Mouse (Mus musculus) CH12F3 (cell line): ENCODE measurements around the gene Sh2d3c.

Experiments used
- in situ Hi-C: fragments of 300-500 bp; cut with MboI; formaldehyde crosslinking; loops from 2 replicates; pipeline ENCODE4 v1.14.3; 2020; ENCODE audit warnings: low sequenced_read_pairs

The Sh2d3c gene

GRCm38 (mm10) chr2:32694691-32695090 lies 26.2 kb upstream of the Sh2d3c start:
- in situ Hi-C loops, result no loop called here

DNA sequence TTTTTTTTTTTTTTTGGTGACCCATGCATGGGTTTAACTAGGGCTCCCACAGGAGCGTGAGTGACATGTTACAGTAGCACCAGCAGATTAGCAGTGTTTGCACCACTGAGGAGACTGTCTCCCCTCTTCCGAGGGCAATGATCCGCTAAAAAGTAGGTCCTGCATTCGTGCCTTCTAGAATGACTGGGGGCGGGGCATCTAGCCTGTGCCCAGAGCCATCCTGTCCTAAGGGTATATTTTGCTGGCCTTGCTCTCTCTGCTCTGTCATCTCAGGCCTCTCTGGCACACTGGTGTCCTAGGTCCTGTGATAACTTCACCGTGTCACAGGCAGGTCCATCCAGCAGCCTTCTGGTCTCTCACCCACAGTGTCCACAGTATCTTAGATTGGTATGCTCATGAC lies 21.2 kb upstream of the Sh2d3c start:
- in situ Hi-C loops, result no loop called here

GRCm38 (mm10) chr2:32700966-32701743 lies 19.7 kb upstream of the Sh2d3c start:
- in situ Hi-C loops, result no loop called here

DNA sequence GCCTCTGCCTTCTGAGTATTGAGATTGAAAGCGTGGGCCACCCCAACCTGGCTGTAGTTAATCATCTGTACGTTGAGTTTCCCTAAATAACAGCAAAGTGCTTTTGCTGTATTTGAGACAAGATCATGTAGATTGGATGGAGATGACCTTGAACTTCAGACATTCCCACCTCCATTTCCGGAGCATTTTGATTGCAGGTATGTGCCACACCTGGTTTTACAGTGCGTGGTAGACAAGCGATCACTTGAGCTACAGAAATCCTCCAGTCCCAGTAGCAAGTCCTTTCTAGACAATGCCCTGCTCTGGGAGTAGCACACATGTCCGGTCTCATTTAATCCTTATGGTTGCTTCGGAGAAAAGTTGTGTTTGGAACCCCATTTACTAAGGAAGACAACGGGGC lies 17.8 kb upstream of the Sh2d3c start:
- in situ Hi-C loops, result no loop called here

DNA sequence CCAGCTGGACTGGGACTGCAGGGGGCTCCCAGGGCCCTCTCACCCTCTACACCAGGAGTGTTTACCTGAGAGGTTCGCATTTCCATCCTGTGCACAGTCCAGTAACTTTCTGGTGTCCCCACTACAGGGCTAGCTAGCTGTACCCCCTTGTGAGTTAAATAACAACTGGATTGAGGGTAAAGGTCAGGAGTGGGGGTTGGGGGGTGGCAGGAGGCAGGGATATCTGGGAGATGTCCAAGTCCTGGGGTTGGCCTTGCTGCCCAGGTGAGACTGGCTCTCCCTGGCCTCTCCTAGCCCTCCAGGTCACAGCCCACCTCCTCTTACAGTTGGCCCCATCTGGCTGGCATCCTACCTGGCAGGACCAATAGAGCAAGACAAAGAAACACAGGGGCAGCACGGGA lies 16.8 kb upstream of the Sh2d3c start, which contains the start of gene Fpgs:
TSS of gene Fpgs (minus strand) at position 125 of the 401 bp plus-strand sequence.
- in situ Hi-C loops, result no loop called here

GRCm38 (mm10) chr2:32705018-32705417 lies 15.8 kb upstream of the Sh2d3c start:
- in situ Hi-C loops, result no loop called here

GRCm38 (mm10) chr2:32706971-32707370 lies 13.9 kb upstream of the Sh2d3c start:
- in situ Hi-C loops, result no loop called here

DNA sequence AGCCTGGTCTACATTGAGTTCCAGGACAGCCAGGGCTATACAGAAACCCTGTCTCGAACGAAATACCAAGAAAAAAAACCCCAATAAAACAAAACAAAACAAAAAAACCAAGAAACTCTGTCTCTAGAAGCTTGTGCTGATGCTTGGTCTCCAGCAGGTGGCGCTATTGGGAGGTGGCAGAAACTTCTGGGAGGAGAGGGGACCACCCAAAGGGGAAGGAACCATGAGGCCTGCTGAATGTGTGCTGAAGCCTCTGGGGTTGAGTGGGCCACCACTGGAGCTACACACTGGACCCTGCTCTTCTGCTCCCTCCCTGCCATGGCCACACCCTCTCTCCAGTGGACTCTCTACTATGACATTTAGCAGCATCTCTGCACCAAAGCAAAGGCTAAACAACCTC lies 12.2 kb upstream of the Sh2d3c start:
- in situ Hi-C loops, result no loop called here

GRCm38 (mm10) chr2:32709521-32710137 lies 11.2 kb upstream of the Sh2d3c start:
- in situ Hi-C loops, result loop anchor here (5.0 kb wide), 1 partner anchor 38 kb away; no protein-coding TSS in a partner anchor

DNA sequence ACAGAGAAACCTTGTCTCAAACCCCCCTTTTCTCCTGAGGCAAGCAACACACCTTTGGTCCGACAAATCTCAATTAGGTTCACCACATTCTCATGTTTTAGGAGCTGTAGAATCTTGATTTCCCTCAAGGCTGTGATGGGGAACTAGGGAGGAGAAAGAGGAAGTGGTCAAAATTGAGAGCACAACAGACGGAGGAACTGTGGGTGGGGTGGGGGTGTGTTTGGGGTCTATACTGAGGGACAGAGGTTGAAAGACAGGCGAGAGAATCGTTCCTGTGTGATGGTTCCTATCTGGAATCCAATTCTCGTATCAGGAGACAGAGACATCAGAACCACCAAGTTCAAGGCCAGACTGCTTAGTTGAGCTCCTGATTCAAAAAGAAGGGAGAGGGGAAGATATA lies 10.4 kb upstream of the Sh2d3c start:
- in situ Hi-C loops, result loop anchor here (5.0 kb wide), 1 partner anchor 37 kb away; no protein-coding TSS in a partner anchor

- in situ Hi-C loops, result loop anchor here (5.0 kb wide), 1 partner anchor 36 kb away; no protein-coding TSS in a partner anchor
These were observed 9.4 kb upstream of the Sh2d3c start for GRCm38 (mm10) chr2:32711301-32712056.

- in situ Hi-C loops, result loop anchor here (5.0 kb wide), 1 partner anchor 35 kb away; no protein-coding TSS in a partner anchor
These were observed 8.7 kb upstream of the Sh2d3c start for GRCm38 (mm10) chr2:32712108-32712551.

DNA sequence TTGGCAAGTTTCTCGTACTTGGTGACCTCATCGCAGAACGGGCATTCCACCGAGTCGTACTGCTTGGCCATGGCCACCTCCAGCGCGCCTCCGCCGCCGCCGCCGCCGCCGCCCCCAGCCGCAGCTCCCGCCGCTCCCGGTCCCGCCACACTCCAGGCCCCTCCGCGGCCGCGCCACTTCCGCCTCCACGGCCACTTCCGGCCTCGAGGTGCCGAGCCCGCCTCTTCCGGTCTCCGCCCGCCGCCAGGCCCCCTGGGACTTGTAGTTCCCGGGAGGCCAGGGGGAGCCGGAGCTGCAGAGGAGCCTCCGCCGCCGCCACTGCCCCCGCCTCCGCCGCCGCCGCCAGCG lies 8.3 kb upstream of the Sh2d3c start:
- in situ Hi-C loops, result loop anchor here (5.0 kb wide), 1 partner anchor 35 kb away; no protein-coding TSS in a partner anchor

DNA sequence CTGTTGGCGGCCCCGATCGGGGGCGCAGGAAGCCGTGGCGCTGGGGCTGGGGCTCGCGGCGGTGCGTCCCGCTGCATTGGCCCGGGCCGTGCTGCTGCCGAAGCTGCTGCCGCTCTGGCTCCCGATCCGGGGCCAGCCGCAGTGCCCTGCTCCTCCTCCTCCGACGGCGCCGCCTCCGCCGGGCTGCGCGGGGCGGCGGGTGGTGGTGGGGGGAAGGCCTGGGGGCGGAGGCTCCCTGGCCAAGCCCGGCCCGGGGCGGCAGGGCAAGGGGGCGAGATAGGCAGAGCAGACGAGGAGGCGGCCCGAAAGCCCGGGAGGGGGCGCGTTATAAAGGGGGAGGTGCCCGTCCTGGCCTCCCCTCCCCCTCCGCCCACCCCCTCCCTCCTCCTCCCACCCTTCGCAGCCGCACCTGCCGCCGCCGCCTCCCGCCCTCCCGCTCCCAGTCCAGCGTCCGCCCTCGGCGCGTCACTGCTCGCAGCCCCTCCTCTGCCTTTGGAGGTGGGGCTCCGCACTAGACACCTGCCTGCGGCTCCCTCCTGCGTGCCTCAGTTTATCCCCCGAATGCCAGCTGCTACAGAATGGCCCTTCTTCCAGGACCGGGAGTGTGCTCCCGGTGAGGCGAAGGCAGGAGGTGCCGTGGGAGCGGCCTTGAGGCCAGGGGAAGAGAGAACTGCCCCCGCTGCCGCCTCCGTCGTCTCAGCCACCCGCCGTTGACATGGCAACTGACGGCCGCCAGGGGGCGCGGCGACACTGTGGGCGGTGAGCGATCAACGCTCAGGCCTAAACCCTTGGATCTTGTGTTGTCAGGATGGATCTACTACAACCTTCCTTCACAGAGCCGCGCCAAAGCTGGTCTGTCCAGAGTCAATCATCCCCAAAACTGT lies 7.7 kb upstream of the Sh2d3c start, which contains the start of gene Cdk9:
TSS of gene Cdk9 (minus strand) at position 143 of the 884 bp plus-strand sequence.
- in situ Hi-C loops, result loop anchor here (5.0 kb wide), 1 partner anchor 34 kb away; no protein-coding TSS in a partner anchor

DNA sequence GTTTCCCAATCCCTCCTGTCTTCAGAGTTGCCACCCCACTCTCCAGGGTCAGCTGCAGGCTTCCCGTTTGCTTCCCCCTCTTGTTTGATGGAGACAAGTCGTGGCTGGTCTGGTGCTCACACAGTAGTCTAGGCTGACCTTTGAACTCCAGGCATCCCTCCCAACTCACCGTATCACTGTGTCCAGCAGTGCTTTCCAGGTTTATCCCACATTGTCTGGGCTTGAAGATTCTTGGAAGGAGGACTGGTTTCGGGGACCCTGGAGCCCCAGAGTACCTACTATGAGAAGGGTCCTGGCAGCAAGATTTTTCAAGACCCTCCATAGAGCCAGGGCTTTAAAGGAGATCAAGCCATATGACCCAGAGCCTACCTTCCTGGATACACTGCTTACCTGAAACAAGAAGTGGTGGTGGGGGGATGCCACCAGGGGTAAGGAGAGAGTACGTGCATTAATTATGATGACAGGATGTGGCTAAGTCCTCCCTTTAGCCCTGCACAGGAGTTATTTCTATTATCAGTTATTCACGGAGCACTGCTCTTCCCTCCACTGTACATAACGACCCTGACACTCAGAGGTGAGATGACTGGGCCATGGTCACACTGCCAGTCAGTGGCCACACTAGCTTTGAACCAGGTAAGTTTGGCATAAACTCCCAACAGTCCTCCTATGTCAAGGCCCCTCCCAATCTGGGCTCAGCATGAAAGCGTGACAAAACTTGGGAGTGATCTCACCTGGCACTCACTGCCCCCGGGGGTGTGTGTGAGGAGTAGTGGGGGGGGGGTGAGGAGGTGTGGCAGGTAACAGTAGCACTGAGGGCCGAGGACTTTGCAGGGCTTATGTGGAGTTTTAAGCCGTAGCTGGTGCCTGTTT lies 6.5 kb upstream of the Sh2d3c start:
- in situ Hi-C loops, result loop anchor here (5.0 kb wide), 1 partner anchor 33 kb away; no protein-coding TSS in a partner anchor

DNA sequence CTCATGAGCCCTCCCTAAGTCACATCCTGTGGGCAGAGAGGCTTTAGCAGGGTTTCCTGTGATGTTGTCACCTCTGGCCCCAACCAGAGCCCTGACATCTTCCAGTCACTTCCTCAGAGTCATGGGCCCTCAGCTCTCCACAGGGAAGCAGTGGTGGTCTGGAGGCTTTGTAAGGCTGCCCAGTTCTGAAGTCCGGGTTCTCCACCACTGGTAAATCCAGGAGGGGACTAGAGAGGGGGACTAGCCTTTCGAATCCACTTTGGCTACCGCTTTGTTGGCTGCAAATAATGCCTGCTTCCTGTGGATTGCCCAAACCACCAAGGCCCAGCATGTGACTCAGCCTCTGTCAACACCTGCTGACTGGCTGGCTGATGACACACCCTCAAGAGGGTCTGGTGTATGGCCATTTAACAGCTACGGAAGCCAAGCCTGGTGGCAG lies 5.8 kb upstream of the Sh2d3c start:
- in situ Hi-C loops, result loop anchor here (5.0 kb wide), 1 partner anchor 32 kb away; no protein-coding TSS in a partner anchor

GRCm38 (mm10) chr2:32718761-32719160 lies 2.1 kb upstream of the Sh2d3c start:
- in situ Hi-C loops, result no loop called here

DNA sequence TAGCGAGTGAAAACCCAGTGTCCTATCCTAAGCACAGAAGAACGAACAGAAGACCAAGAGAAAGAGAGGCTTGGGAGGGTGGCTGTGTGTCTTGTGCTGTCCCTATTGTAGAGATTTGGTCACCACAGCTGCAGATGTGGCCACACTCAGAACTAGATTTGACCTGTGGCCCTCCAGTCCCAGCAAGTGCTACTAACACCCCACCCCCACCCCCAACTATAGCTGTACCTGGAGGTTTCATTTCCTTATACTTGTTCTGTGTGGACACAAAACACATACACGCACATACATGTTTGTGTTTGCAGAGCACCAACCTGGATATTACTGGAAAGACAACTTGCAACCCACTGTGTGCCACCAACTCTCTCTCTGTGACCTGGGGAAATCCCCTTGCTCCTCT lies 802 bp upstream of the Sh2d3c start:
- in situ Hi-C loops, result no loop called here

- in situ Hi-C loops, result no loop called here
These were observed 1.2 kb downstream of the Sh2d3c start for GRCm38 (mm10) chr2:32722046-32722445.
